Mouse (Mus musculus) cerebellum, adult 8-10 months (tissue): ENCODE measurements around the gene Plac9a.
"Not testable (repeated sequence)": the region's sequence is repeated elsewhere in the genome, so short reads cannot be mapped to it uniquely, and the experiment has no call there.

Experiments
- DNase-seq: peaks from one replicate; pipeline ENCODE4 v3.0.0; 2022

Plac9a gene

DNA sequence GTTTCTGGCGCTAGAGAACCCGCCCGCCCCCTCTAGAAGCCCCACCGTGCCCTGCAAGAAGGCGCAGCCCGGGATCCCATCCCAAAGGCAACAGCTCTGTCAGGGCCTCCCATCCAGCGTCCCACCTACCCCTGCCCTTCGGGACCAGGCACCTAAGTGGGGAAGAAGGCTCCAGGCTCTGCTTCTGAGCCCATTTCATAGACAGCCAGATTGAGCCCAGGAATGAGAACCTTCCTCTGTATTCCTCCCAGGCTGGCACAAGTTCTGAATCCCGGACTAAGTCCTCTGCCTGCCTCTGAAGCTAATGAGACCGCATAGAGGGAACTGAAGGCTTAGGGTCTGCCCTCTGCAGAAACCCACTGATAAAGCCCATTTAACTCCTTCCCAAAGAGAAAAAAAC, at the start of gene Plac9a:
Gene Plac9a (minus strand): TSS at position 101 of the 400 bp plus-strand sequence.
- not testable (repeated sequence) for DNase-seq

DNA sequence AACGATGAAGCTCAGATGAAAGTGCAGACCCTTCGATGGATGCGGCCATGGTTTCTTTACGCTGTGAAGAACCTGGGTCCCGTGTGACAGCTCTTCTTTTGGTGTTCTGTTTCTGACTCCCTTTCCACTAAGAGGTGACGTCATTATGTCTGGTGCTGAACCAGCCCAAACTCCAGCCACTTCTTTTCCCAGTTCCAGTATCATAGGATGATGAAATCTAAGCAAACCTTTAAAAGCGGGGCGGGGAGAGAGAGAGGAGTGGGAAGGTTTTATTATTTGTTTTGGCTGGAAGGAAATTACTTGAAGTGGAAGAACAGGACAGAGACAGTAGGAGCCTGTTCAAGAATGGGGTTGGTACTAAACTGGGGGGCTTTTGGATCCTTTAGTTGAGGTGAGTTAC, 35.1 kb upstream of the Plac9a start, which contains the start of gene Cphx1:
Gene Cphx1 (plus strand): TSS at position 301 of the 400 bp plus-strand sequence.
- not testable (repeated sequence) for DNase-seq

DNA sequence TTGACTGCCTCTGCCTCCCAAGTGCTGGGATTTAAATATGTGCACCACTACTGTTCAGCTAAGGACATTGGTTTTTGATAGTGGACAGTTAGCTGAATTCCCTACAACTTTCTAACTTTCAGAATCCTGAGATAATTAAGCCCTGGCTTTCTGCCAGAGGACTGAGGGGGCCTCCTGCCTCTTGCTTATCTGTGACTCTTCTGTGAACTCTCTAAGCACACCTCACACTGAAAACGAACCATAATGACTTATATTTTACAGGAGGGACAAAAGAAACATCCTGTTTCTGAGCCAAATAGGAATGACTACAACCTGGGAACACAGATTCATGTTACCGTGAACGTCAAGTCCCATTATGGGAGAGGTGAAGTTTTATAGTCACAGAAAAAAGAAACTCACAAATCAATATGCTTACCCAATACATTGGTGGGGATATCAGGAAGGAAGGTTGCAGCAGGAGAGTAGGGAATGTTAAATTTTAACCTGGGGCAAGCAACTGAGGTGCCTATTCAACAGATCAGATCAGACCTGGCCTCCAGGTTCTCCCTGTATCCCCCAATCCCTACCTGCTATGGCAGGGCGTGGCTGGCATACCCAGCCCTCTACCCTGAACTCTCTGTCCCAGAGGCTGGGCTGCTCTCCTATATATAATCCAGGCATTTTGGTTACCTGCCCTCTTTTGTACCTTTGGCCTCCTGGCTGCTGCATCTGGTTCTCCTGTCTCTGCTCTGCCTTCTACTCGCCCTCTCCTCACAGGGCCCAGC, 34.1 kb upstream of the Plac9a start:
- DNase-seq: not testable (repeated sequence)

DNA sequence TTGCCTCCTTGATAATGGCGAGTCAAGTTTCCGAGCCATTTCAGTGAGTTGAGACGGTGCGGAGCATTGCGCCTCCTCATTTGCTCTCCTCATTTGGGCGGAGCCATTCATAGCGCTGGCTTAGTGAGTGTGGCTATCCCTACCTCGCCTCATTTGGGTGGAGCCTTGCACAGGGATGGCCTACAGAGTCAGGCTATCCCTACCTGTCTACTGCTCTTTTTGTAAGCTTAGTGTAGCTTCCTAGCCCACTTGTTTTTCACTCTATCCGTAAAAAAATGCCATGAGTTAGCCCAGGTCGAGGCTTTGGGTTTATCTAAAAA, 24.6 kb upstream of the Plac9a start, which contains the start of gene Tmem254a:
Gene Tmem254a (minus strand): TSS at position 111 of the 320 bp plus-strand sequence.
- DNase-seq: not testable (repeated sequence)

DNA sequence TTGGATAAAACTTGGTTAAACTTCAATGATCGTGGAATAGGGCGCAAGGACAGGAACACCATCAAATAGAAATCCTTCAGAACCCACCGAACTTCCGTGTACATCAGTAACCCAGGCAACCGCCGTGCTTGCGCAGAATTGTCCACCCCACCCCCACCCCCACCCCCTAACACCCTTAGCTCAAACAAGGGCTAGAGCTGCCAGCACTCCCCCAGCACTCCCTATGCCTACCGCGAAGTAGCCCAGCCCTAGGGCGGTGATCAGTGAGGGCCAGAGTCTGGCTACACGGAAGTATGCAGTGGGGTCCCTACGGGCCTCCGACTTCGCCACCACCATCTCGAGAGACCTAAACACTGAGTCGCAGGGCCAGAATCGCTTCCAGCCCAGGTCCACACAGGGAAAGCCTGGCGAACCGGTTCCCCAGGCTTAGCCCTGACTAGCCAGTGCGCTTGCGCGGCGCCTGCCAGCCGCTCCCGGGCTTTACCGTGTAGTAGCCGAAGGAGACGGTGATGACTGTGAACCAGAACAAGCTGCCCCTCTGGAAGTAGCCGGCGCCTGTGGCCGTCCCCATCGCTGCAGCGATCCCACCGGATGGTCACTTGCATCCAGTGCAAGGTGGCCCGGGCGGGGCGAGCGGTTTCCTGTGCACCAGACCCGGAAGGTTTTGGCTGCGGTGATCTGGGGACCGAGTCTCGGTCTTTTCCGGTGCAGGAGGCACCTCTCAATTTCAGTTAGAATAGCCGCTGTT, 24.1 kb upstream of the Plac9a start:
- not testable (repeated sequence) for DNase-seq

DNA sequence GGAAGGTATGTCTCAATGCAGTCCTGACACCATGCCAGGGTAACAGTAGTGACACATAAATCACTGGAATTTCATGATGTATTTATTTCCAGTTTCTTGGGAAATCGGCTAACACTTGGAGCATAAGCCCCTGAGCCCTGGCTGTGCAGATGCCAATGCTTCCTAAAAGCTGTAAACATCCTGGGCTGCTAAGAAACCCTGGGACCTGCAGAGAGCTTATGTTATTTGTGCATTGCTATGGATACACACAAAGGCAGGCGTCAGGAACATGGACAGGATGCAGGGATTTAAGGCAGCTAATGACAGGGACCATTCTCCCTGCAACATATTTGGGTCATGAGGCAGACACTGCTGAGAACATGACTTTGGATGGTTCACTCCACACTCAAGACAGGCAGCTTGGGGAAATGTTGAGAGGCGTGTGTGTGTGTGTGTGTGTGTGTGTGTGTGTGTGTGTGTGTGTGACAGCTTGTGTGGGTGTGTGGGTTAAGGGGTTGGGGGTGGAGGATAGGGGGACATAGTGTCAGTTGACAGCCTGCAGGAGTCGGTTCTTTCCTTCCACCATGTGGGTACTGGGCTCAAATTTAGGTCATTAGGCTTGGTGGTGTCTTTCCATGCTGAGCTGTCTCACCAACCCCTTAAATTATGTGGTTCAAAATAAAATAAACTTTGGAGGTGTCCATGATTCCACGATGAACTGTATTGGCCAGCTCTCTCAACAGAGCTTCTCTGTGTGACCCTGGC, 15.7 kb upstream of the Plac9a start:
- DNase-seq: not testable (repeated sequence)

DNA sequence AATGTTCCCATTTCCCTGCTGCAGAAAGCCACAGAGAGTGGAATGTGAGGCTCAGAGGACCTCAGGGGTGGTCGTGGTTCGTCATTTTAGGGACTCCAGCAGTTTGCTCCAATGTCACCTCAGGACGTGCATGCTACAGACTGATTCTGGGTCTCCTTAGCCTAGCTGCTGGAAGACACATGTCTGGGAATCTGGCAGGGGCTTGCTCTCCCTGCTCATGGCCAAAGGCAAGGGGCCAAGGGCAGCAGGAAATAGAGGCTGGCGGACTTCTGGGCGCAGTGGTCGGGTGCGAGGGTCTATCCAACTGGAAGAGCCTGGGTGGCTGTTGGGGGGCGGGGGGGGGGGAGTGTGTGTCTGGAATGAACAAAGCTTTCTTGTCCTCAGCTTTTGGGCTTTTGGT, 6.1 kb upstream of the Plac9a start:
- DNase-seq: not testable (repeated sequence)

DNA sequence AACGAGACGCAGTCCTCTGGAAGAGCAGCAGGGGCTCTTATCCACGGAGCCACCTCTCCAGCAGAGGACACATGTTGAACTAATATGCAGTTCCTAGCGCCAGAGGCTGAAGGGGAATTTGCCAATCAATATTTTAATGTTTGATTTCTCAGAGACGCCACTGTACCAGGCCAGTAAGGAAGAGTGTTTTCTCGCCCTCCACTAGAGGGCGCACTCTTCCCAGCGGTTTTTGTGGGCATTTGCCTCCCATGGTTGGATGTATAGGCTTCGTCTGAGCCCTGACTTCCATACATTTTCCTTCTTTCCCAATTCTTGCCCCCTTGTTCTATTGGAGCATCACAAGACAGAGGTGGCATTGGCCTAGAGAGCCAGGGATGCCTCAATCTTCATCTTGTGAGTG, 4.4 kb upstream of the Plac9a start:
- not testable (repeated sequence) for DNase-seq

DNA sequence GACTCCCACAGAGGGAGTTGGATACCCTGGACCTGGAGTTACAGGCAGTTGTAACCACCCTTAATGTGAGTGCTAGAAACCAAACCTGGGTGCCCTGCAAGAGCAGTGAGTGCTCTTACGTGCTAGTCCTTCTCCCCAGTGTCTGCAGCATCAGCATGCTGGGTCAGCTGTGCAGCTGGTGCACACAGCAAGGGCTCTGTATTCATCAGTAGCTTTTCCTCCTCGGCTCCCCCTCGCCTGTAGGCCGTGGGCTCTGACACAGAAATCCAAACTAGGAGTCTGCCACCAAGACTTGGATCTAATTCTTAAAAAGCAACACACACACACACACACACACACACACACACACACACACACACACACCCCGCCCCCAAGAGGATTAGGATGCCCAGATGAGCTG, 2.3 kb upstream of the Plac9a start:
- not testable (repeated sequence) for DNase-seq

DNA sequence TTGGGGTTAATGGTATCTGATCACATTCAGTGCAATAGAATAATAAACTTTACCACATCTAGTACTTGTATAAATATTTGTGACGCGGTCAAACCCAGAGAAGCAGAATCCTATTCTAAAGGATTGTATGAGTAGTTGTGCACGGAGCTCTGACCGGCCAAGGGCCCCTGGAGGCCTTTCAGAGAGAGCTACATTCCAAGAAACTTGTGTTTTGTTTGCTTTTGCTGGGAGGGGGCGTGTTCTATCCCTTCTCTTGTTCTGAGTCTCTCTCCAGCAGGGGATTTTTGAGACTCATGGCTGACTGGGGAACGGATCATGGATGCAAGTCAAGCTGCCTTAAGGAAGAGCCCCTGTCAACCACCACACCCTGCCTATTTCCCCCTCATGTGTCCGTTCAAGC, 7.2 kb downstream of the Plac9a start:
- DNase-seq: not testable (repeated sequence)

DNA sequence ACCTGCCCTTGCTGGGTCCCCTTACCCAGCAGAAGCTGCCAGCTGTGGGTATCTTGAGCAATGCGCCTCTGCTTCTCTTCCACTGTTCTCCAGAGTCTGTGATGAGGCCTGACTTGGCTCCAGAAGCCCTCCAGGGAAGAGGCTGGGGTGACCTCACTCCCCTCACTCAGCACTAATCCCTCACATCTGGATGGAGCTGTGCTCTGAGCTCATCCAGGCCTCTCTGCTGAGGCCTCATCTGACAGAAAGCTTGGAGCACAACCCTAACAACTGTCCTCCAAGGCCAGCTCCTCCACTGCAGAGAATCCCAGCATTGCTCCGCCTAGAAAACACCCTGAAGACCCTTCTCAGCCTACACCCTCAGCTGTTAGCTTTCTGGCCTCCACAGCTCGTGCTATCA, 8.3 kb downstream of the Plac9a start:
- DNase-seq: not testable (repeated sequence)

DNA sequence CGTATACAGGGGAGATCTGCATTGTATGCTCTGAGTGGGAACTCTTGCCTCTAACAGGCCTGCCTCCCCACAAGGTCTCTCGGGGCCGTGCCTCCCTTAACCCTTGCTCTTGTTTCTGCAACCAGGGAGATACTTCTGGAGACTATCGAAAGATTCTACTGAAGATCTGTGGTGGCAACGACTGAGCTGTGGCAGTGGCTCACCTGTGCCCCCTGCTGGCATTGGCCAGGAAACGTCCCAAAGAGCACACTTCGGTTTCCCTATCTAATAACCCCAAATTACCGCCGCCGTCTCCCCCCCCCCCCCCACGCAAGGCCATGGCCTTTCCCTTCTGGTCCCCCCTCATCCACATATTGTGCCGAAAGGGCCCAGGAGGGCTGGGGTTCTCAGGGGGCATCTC, 17.0 kb downstream of the Plac9a start:
- not testable (repeated sequence) for DNase-seq

DNA sequence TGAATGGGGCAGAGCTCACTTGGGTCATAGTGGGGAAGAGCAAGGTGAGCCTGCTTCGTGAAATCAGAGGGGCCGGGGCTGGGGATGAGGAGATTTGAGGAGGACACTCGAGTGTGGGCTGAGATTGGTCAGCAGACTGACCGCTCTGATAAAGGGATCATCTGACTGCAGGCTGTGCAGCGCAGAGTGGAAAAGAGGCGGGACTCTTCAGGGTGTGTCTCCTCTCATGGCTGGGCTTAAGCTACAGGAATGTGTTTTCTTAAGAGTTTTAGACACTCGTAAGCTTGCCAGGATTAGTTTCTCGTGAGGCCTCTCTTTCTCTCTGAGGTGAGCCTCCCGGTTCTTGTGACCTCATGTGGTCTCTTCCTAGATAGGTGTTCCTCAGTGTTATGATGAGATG, 21.1 kb downstream of the Plac9a start:
- DNase-seq: not testable (repeated sequence)

DNA sequence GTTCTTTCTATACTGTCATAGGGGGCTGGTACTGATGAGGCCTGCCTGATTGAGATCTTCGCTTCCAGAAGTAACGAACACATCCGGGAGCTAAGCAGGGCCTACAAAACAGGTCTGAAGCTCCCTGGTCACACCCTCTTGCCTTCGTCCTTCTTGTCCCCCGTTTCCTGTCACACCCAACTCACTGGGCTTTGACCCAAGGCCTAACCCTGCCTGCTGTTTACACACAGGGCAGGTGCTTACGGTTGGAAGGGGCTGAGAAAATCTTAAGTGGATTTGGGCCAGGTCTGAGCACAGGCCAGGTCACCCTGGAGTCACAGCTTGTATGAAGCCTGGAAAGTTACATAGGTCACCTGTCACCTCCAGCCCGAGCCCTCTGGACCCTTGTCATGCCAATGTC, 26.3 kb downstream of the Plac9a start:
- DNase-seq: not testable (repeated sequence)

DNA sequence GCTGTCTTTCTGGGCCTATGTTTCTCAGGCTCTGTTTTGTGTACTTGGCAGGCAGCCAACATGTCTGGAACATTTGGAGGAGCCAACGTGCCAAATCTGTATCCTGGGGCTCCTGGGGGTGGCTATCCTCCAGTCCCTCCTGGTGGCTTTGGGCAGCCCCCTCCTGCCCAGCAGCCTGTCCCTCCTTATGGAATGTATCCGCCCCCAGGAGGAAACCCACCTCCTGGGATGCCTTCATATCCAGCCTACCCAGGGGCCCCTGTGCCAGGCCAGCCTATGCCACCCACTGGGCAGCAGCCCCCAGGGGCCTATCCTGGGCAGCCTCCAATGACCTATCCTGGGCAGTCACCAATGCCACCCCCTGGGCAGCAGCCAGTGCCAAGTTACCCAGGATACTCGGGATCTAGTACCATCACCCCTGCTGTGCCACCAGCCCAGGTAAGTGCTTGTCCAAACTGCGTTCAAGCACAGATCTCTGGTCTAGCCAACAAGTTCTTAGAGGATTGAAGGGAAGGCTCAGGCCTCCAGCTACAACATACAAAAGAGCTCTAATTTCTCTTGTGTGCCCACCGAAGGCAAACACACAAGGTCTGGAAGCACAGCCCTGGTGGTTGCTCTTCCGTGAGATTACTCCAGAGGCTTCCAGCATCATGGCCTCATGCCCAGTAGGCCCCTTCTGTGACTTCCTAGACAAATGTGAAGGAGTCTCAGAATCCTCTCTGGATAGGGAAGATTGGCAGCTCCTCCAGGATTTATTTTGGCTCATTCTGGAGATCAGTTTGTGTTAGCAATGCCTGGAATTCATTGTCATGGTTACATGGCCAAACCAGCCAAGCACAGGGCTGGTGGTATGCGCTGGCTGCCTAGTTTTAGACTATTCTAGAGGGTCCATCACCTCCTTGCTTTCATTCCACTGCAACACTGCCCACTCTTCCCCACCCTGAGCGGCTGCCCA, 30.2 kb downstream of the Plac9a start:
- DNase-seq: peak; percentile 53

DNA sequence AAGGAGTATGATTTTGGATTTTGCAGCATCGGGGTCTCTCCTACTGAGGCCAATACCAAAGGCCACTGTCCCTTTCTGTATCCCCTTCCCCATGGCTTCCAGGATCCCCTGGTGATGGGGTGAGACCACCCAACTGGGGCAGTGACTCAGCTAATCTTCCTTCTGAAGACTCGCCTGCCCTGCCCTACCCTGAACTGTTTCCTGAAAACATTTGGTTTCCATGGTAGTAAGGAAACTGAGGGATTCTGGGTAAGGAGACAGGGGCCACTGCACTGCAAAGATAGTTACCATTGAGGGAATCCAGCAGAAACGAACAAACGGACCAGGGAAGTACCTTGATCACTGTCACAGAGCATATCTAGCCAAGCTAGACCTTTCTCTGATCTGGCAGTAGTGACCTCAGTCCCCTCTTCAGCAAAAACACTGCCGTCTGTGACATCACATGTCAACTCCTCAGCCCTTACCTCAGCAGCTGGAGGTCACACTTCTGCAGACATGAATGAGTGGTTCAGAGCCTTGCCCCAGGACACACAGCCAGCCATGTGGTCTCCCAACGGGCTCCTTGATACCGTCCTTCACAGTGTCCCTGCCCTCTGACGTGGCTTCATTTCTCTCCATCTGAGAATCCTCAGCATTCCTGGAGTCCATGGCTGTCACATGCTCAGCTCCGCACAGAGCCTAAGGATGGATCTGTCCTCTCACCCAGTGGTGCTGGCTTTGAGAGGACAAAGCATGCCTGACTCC, 33.6 kb downstream of the Plac9a start:
- DNase-seq: no peak

DNA sequence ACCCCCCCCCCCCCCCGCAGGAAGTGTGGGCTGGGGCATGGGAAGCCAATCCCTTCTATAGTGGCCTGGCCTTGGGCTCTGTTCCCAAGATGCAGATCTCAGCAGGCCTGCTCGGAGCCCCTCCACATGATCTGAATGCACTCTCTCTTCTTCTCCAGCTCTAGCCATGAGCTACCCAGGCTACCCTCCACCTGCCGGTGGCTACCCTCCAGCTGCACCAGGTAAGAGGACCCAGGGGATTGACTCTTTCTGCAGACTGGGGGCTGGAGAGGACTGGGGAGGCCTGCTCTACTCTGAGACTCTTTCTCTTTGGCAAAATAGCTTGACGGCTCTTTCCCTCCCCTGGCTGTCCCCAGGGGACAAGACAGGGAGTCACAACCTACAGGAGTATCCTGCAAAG, 34.2 kb downstream of the Plac9a start:
- DNase-seq: no peak

DNA sequence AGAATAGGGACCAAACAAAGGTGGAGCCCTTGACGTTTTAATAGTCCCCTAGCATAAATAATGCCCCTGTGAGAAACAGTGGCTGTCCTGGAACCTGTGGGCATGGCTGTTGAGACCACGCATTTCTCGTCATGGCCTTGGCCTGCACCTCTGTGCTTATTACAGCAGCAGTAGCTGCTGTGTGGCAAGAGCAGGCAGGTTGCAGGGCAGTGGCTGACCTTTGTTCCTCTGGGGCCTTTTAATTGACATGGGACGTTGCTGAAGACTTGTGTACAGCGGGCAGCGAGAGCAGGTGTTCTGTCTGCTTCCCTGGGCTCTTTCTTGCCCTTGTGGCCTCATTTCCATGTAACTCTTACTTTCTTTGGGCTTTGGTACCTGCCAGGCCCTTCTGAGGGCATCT, 35.1 kb downstream of the Plac9a start:
- no peak for DNase-seq

DNA sequence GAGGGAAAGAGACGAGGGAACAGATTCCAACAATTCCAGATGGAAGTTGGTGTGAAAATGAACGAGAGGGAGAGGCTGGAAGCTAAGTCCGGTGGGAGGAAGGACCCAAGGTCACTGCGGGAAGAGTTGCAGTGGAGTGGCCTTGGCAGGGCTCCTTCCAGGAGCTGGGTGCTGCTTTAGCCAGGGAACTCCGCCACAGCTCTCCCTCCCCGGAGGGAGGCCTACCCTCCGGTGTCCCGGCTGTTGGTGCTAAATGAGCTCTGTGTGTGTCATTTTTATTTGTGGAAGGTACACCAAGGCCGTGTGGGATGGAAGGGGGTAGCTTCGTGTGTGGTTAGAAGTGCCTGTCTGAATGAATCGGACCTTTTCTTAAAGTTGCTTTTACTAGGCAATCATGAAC, 36.1 kb downstream of the Plac9a start:
- no peak for DNase-seq

DNA sequence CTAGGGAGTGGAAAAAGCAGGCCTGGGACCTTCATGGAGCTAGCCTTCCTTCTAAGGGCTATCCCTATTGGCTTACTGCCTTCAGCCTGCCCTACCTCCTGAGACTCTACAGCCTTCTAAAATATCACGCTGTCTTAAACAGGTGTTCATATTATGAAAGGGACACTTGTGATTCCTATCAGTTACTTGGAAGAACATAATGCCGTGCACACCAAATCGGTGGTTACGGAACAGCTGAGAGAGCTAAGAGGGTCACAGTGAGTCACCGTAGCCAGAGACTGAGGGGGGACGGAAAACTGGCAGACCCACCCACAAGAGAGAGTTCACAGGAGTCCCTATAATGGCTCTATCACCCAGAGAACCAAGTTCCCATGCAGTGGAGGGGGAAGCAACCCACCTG, 36.5 kb downstream of the Plac9a start:
- no peak for DNase-seq

DNA sequence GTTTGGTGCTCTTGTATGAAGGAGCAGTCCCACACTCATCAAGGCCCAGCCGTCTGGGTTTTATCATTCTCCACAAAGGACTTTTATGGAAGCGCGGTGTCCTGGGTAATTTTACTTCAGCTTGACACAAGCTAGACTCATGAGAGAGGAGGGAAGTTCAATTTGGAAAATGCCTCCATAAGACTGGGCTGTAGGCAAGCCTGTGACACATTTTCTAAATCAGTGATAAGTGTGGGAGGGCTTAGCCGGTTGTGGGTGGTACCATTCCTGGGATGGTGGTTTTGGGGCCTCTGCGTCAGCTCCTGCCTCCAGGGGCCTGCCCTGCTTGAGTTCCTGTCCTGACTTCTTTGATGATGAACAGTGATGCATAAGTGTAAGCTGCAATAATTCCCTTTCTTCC, 37.6 kb downstream of the Plac9a start:
- no peak for DNase-seq

DNA sequence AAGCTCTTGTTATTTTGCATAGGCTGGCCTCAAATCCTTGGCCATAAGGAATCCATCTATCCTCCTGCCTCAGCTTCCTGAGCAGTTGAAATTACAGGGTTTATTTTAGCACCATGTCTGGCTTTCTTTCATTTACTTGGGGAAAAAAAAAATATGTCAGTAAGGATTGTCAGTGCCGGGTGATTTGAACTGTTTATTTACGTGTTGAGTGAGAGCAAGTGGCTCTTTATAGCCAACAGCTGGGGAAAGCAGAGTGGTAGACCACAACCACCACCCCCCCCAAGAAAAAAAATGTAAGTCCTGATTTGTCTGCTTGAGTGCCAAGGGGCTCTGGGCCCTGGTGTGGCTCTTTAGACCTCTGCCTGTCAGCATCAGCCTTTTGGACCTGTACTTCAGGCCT, 39.2 kb downstream of the Plac9a start:
- DNase-seq: no peak
